Mouse (Mus musculus) stomach, embryonic 14.5 days (tissue): ENCODE results near the gene Gm9945. TPM values are rescaled to one million over a fixed set of nuclear protein-coding genes. Genes with fewer than 3 reads are reported as not detected.

Experiments used
- ATAC-seq: fragments of 200-750 bp; cut with Nextera tagmentation; 2 replicates; pipeline ENCODE4 v1.8.0; 2017; ENCODE audit warnings: low read depth, moderate TSS enrichment; ENCODE audit not compliant: insufficient number of reproducible peaks, insufficient read depth, low FRiP score
- H3K27ac ChIP-seq: fragments of 300-500 bp; sonication (generic); 2 replicates; pipeline ENCODE4 v1.5.1; 2014; ENCODE audit warnings: mild to moderate bottlenecking, low read length, moderate library complexity, mixed read lengths
- H3K27me3 ChIP-seq: fragments of 300-500 bp; sonication (generic); 2 replicates; pipeline ENCODE4 v1.6.1; 2014; ENCODE audit warnings: low read length, control low read depth, mixed read lengths; ENCODE audit not compliant: control insufficient read depth, insufficient read depth
- H3K36me3 ChIP-seq: fragments of 300-500 bp; sonication (generic); 2 replicates; pipeline ENCODE4 v1.6.1; 2014; ENCODE audit warnings: mild to moderate bottlenecking, control low read depth, low read length, moderate library complexity, mixed read lengths; ENCODE audit not compliant: control insufficient read depth, insufficient read depth
- H3K4me1 ChIP-seq: fragments of 300-500 bp; sonication (generic); 2 replicates; pipeline ENCODE4 v1.6.1; 2014; ENCODE audit warnings: low read length, control low read depth, mixed read lengths; ENCODE audit not compliant: control insufficient read depth, insufficient read depth
- H3K4me2 ChIP-seq: fragments of 300-500 bp; sonication (generic); replicated peaks from 2 replicates; pipeline ENCODE4 v1.6.1; 2014; ENCODE audit warnings: low read depth, low read length, control low read depth
- H3K4me3 ChIP-seq: fragments of 300-500 bp; sonication (generic); 2 replicates; pipeline ENCODE4 v1.5.1; 2014; ENCODE audit warnings: low read depth, low read length, control low read depth
- H3K9ac ChIP-seq: fragments of 300-500 bp; sonication (generic); replicated peaks from 2 replicates; pipeline ENCODE4 v1.6.1; 2014; ENCODE audit warnings: low read depth, mild to moderate bottlenecking, control low read depth, low read length, moderate library complexity, mixed read lengths
- H3K9me3 ChIP-seq: fragments of 300-500 bp; sonication (generic); 2 replicates; pipeline ENCODE4 v1.6.1; 2016; ENCODE audit warnings: low read depth, low read length, control low read depth; ENCODE audit not compliant: control insufficient read depth
- WGBS: fragments of 180-500 bp; shearing (Covaris S2); extraction: QIAGEN DNeasy Blood & Tissue Kit; methylation state at CpG from one replicate; pipeline ENCODE4 v1.1.7; 2014; 5-methylcytosine and 5-hydroxymethylcytosine counted together
- polyA plus RNA-seq: library from polyadenylated mRNA; unstranded; fragments of >200 nt; fragmentation: Nextera tagmentation; extraction: Ambion mirVana; gene quantifications from 2 replicates; pipeline ENCODE4 v1.2.1, GENCODE M21; 2014

Gm9945 gene
- polyA plus RNA-seq, 1 experiment from 2014 or later, result not detected

- WGBS, result 21% methylated on average over 3 of the region's 3 CpGs
- no peak overlapping the region for H3K4me3 ChIP-seq
- no peak for ATAC-seq
- no peak overlapping the region for H3K9ac ChIP-seq
- H3K36me3 ChIP-seq, result no peaks in the 10 kb centered on the region
- H3K4me1 ChIP-seq, result no peaks in the 10 kb centered on the region
- no peaks in the 10 kb centered on the region for H3K9me3 ChIP-seq
- no peak overlapping the region for H3K27ac ChIP-seq
- no peak overlapping the region for H3K4me2 ChIP-seq
- no peaks in the 10 kb centered on the region for H3K27me3 ChIP-seq
Observed at GRCm38 (mm10) chr11:53493243-53493955, 13.4 kb downstream of the Gm9945 start.

GRCm38 (mm10) chr11:53495417-53495816, 15.5 kb downstream of the Gm9945 start:
- 69% methylated on average over 6 of the region's 6 CpGs for WGBS
- Histone ChIP-seq H3K36me3 (no peaks in the 10 kb centered on the region), H3K9me3 (no peaks in the 10 kb centered on the region), H3K4me1 (no peaks in the 10 kb centered on the region), H3K9ac (no peak overlapping the region), H3K4me2 (no peak overlapping the region), H3K27me3 (no peaks in the 10 kb centered on the region), H3K4me3 (no peak overlapping the region), H3K27ac (peak overlapping the region; percentile 28; the same call in 1 of the 2 replicates)
- no peak for ATAC-seq

GRCm38 (mm10) chr11:53496946-53497345, 17.0 kb downstream of the Gm9945 start:
- WGBS, result 67% methylated on average over 6 of the region's 6 CpGs
- Histone ChIP-seq H3K36me3 (no peaks in the 10 kb centered on the region), H3K27ac (no peak overlapping the region), H3K27me3 (no peaks in the 10 kb centered on the region), H3K9ac (no peak overlapping the region), H3K4me2 (no peak overlapping the region), H3K4me3 (no peak overlapping the region), H3K4me1 (no peaks in the 10 kb centered on the region), H3K9me3 (no peaks in the 10 kb centered on the region)
- ATAC-seq, result no peak

- H3K36me3 ChIP-seq, result no peaks in the 10 kb centered on the region
- WGBS, result 9% methylated on average over 11 of the region's 11 CpGs
Observed at GRCm38 (mm10) chr11:53500569-53500968, 20.6 kb downstream of the Gm9945 start.

GRCm38 (mm10) chr11:53502039-53502765, 22.2 kb downstream of the Gm9945 start:
- 79% methylated on average over 8 of the region's 8 CpGs for WGBS
- no peak for ATAC-seq
- no peak overlapping the region for H3K9ac ChIP-seq
- no peak overlapping the region for H3K4me3 ChIP-seq
- H3K9me3 ChIP-seq, result no peaks in the 10 kb centered on the region
- no peak overlapping the region for H3K4me2 ChIP-seq
- H3K27me3 ChIP-seq, result no peaks in the 10 kb centered on the region
- no peak overlapping the region for H3K27ac ChIP-seq
- H3K36me3 ChIP-seq, result no peaks in the 10 kb centered on the region
- H3K4me1 ChIP-seq, result no peaks in the 10 kb centered on the region

More at GRCm38 (mm10) chr11:53500569-53500968, 20.6 kb downstream of the Gm9945 start:
- H3K27ac ChIP-seq, result no peak overlapping the region
- 0 out of 2 replicates have a peak overlapping the region, but pooled peaks have one; percentile 10 for H3K4me2 ChIP-seq
- no peak for ATAC-seq
- H3K9me3 ChIP-seq, result no peaks in the 10 kb centered on the region
- no peaks in the 10 kb centered on the region for H3K4me1 ChIP-seq
- no peaks in the 10 kb centered on the region for H3K27me3 ChIP-seq
- H3K9ac ChIP-seq, result no peak overlapping the region
- H3K4me3 ChIP-seq, result no peak overlapping the region

- Histone ChIP-seq H3K4me1 (no peaks in the 10 kb centered on the region), H3K4me2 (no peak overlapping the region), H3K9me3 (no peaks in the 10 kb centered on the region), H3K27ac (no peak overlapping the region), H3K36me3 (no peaks in the 10 kb centered on the region), H3K27me3 (no peaks in the 10 kb centered on the region), H3K4me3 (no peak overlapping the region), H3K9ac (no peak overlapping the region)
- no peak for ATAC-seq
- 82% methylated on average over 5 of the region's 5 CpGs for WGBS
Observed at GRCm38 (mm10) chr11:53503738-53504137, 23.8 kb downstream of the Gm9945 start.

GRCm38 (mm10) chr11:53504376-53504775, 24.4 kb downstream of the Gm9945 start:
- Histone ChIP-seq H3K36me3 (no peaks in the 10 kb centered on the region), H3K27me3 (no peaks in the 10 kb centered on the region), H3K27ac (no peak overlapping the region), H3K4me3 (no peak overlapping the region), H3K4me1 (no peaks in the 10 kb centered on the region), H3K9ac (no peak overlapping the region), H3K9me3 (no peaks in the 10 kb centered on the region), H3K4me2 (no peak overlapping the region)
- ATAC-seq, result no peak
- WGBS, result 77% methylated on average over 8 of the region's 8 CpGs

- Histone ChIP-seq H3K9ac (no peak overlapping the region), H3K36me3 (no peaks in the 10 kb centered on the region), H3K9me3 (no peaks in the 10 kb centered on the region), H3K4me3 (no peak overlapping the region), H3K27me3 (no peaks in the 10 kb centered on the region), H3K27ac (no peak overlapping the region), H3K4me1 (no peaks in the 10 kb centered on the region), H3K4me2 (no peak overlapping the region)
- no peak for ATAC-seq
- WGBS, result 68% methylated on average over 5 of the region's 5 CpGs
Observed at GRCm38 (mm10) chr11:53505026-53505663, 25.2 kb downstream of the Gm9945 start.
